Mouse (Mus musculus) hindbrain, embryonic 12.5 days (tissue): ENCODE measurements at regions not wholly inside any gene's neighbourhood (a gene's known extent, or its start where the extent isn't known, plus 50 kb on each side); places are given as distances from the start of the nearest gene placed in this dataset.

Source experiments
- ATAC-seq: fragments of 200-750 bp; cut with Nextera tagmentation; 2 replicates; pipeline ENCODE4 v1.8.0; 2017; ENCODE audit warnings: moderate TSS enrichment; ENCODE audit not compliant: low FRiP score
- H3K27ac ChIP-seq: fragments of 300-500 bp; sonication (generic); 2 replicates; pipeline ENCODE4 v1.5.1; 2016; ENCODE audit warnings: mild to moderate bottlenecking
- H3K27me3 ChIP-seq: fragments of 300-500 bp; sonication (generic); 2 replicates; pipeline ENCODE4 v1.6.1; 2016; ENCODE audit warnings: mild to moderate bottlenecking
- H3K36me3 ChIP-seq: fragments of 300-500 bp; sonication (generic); 2 replicates; pipeline ENCODE4 v1.6.1; 2016; ENCODE audit warnings: mild to moderate bottlenecking
- H3K4me1 ChIP-seq: fragments of 300-500 bp; sonication (generic); 2 replicates; pipeline ENCODE4 v1.6.1; 2016
- H3K4me2 ChIP-seq: fragments of 300-500 bp; sonication (generic); replicated peaks from 2 replicates; pipeline ENCODE4 v1.6.1; 2016; ENCODE audit warnings: mild to moderate bottlenecking
- H3K4me3 ChIP-seq: fragments of 300-500 bp; sonication (generic); 2 replicates; pipeline ENCODE4 v1.5.1; 2016; ENCODE audit warnings: mild to moderate bottlenecking
- H3K9ac ChIP-seq: fragments of 300-500 bp; sonication (generic); 2 replicates; pipeline ENCODE4 v1.6.1; 2016; ENCODE audit warnings: mild to moderate bottlenecking, moderate library complexity
- H3K9me3 ChIP-seq: fragments of 300-500 bp; sonication (generic); replicated peaks from 2 replicates; pipeline ENCODE4 v1.6.1; 2016; ENCODE audit warnings: mild to moderate bottlenecking
- WGBS: fragments of 180-500 bp; shearing (Covaris S2); methylation state at CpG from one replicate; pipeline ENCODE4 v1.1.7; 2016; 5-methylcytosine and 5-hydroxymethylcytosine counted together

DNA sequence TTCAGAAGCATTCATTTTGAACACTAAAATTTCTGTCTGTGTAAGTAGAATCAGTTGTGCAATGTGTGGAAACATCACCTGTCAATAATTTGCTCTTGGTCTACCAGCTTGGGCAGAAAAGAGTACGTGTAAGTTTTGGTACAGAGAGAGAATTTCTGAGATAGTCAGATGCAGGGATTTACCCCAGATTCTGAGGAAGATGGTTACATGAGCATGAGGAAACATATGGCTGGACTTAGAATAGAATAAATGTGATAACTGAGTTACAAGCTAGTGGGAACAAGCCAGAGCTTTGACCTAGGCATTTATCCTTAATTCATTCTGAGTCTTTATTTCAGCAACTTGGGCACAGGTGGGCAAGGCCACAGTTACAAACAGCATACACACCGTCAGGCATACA, 831.8 kb downstream of the Adgrl2 start:
- Histone ChIP-seq H3K27ac (no peak overlapping the region), H3K9ac (no peak overlapping the region), H3K4me1 (no peaks in the 10 kb centered on the region), H3K4me2 (no peak overlapping the region), H3K4me3 (no peak overlapping the region), H3K36me3 (no peaks in the 10 kb centered on the region), H3K27me3 (no peaks in the 10 kb centered on the region), H3K9me3 (no peaks in the 10 kb centered on the region)
- WGBS = 88% methylated on average over 2 of the region's 2 CpGs
- no peak for ATAC-seq

DNA sequence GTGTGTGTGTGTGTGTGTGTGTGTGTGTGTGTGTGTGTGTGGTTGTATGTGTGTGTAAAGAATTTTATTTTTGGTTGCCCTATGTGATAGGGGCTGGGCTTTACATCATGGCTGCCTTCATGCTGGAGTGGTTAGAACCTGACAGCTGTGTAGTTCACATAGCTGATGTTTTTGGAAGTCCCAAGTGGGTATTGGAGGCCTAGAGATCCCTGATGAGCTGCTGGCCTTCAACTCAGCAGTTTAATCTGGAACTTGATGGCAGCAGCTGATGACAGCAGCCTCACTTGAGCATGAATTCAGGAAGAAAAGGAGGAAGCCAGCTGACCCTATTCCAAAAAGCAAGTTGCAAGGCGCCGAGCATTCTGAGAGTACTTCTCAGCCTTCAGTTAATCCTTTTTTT, 846.6 kb downstream of the Adgrl2 start:
- Histone ChIP-seq H3K9ac (no peak overlapping the region), H3K4me3 (no peak overlapping the region), H3K9me3 (no peaks in the 10 kb centered on the region), H3K4me1 (no peaks in the 10 kb centered on the region), H3K36me3 (no peaks in the 10 kb centered on the region), H3K27me3 (no peaks in the 10 kb centered on the region), H3K4me2 (no peak overlapping the region), H3K27ac (no peak overlapping the region)
- WGBS = 79% methylated on average over 2 of the region's 2 CpGs
- ATAC-seq = no peak

DNA sequence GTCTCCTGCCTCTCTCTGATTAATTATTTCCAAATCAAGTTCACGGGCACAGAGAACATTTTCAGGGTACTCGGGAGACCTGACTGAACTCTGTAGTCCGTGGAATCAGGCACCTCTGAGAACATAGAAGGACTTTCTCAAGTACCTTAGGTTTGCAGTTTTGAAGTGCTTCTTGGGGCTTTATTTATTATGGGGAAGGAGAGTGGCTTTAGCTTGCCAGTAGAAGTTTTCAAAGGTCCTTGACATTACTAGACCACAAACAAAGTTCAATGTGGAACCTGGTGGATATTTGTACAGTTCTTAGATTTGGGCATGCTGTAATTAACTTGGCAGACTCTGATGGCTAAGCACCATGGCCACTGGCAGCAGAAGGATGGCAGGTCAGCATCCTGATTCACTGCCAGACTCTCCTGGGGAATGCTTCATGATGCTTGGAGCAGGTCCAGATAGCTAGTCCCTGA, 853.5 kb downstream of the Adgrl2 start:
- Histone ChIP-seq H3K27me3 (no peaks in the 10 kb centered on the region), H3K4me2 (no peak overlapping the region), H3K27ac (no peak overlapping the region), H3K9ac (no peak overlapping the region), H3K9me3 (no peaks in the 10 kb centered on the region), H3K36me3 (no peaks in the 10 kb centered on the region), H3K4me1 (no peaks in the 10 kb centered on the region), H3K4me3 (no peak overlapping the region)
- WGBS = 88% methylated on average over 3 of the region's 3 CpGs
- ATAC-seq = no peak

DNA sequence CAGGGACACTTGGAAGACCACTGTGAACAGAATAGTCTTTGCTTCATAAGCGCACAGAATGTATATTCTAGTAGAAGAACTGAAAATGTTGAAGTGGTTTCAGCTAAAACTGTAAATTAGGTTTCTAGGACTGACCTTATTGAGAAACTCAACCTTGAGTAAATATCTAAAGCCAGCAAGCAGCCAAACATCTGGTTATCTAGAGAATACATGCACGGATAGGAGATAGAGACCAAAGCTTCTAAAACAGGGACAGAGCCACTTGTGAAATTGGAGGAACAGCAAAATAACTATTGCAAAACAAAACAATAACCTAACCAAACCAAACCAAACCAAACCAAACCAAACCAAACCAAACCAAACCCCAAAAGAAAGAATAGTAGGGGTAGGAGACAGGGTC, 855.7 kb downstream of the Adgrl2 start:
- Histone ChIP-seq H3K4me3 (no peak overlapping the region), H3K9ac (no peak overlapping the region), H3K27ac (no peak overlapping the region), H3K36me3 (no peaks in the 10 kb centered on the region), H3K27me3 (no peaks in the 10 kb centered on the region), H3K4me1 (no peaks in the 10 kb centered on the region), H3K4me2 (no peak overlapping the region), H3K9me3 (no peaks in the 10 kb centered on the region)
- WGBS = 91% methylated on average over 2 of the region's 2 CpGs
- ATAC-seq = no peak

DNA sequence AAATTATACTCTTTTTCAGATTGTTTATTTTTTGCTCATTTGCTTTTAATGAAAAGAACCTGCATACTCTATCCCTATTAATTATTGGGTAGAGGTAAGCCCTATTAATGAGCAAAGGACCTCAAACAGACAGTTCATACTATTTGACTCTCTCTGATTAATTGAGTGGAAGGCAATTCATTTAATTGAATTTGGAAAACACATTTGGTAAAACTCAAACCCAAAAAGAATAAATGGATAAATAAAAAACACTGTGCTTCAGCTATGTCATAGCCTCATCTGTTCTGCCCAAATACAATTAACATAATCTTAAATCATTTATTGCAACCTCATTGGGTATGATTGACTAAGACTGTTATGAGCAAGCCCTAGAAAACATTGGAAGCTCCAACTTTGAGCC, 874.8 kb downstream of the Adgrl2 start:
- H3K4me3 ChIP-seq = no peak overlapping the region
- no peak for ATAC-seq

DNA sequence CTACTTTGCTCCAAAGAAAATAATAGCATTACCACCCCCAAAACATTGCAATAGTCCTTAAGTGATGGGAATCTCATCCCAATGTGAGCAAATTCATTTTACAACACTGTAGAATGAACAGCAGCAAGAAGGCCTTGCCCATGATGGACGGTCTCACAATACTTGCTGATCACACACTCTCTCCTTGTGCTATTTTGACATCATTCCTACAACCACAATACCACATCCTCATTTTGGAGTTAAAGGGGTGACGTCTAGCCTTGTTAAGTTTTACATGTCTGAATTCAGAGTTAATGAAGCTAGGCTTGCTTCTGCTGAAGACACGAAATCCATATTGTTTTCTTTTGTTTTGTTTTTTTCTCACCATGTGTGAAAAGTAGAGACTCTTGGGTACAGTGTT, 878.2 kb downstream of the Adgrl2 start:
- no peaks in the 10 kb centered on the region for H3K4me1 ChIP-seq
- WGBS = 82% methylated on average over 3 of the region's 3 CpGs
- no peaks in the 10 kb centered on the region for H3K27me3 ChIP-seq
- no peak overlapping the region for H3K4me2 ChIP-seq
- H3K36me3 ChIP-seq = no peaks in the 10 kb centered on the region
- no peak overlapping the region for H3K27ac ChIP-seq
- no peak overlapping the region for H3K9ac ChIP-seq
- ATAC-seq = no peak
- 0 out of 2 replicates have a peak, but pooled peaks cover 2% of the 10 kb centered on the region for H3K9me3 ChIP-seq
- H3K4me3 ChIP-seq = no peak overlapping the region

More for the DNA sequence above, 874.8 kb downstream of the Adgrl2 start:
- H3K27me3 ChIP-seq = no peaks in the 10 kb centered on the region
- H3K4me1 ChIP-seq = no peaks in the 10 kb centered on the region
- H3K27ac ChIP-seq = no peak overlapping the region
- H3K36me3 ChIP-seq = no peaks in the 10 kb centered on the region
- 0 out of 2 replicates have a peak, but pooled peaks cover 5% of the 10 kb centered on the region for H3K9me3 ChIP-seq
- H3K9ac ChIP-seq = no peak overlapping the region
- H3K4me2 ChIP-seq = no peak overlapping the region

DNA sequence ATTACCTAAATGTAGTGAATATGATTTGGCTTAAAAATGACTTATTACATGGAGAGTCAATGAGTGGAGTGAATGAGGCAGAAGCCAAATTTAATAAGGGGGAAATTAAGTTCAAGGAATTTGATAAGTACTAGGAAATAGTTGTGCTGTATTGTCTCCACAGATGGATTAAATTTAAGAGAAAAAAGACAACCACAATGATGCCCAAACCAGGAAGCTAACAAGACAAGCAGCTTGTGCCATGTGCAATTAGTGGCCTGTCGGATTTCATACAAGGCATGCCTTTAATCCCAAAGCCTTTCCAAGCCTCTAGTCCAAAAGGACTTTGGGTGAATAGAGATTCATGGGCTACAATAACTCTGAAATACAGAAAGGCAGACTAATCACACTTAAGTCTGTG, 883.3 kb downstream of the Adgrl2 start:
- H3K36me3 ChIP-seq = no peaks in the 10 kb centered on the region
- H3K4me3 ChIP-seq = no peak overlapping the region
- no peak for ATAC-seq
- no peak overlapping the region for H3K27ac ChIP-seq
- no peaks in the 10 kb centered on the region for H3K27me3 ChIP-seq
- H3K4me2 ChIP-seq = no peak overlapping the region
- no peaks in the 10 kb centered on the region for H3K4me1 ChIP-seq
- H3K9ac ChIP-seq = no peak overlapping the region
- no peaks in the 10 kb centered on the region for H3K9me3 ChIP-seq
- 86% methylated on average over 1 of the region's 1 CpGs for WGBS

DNA sequence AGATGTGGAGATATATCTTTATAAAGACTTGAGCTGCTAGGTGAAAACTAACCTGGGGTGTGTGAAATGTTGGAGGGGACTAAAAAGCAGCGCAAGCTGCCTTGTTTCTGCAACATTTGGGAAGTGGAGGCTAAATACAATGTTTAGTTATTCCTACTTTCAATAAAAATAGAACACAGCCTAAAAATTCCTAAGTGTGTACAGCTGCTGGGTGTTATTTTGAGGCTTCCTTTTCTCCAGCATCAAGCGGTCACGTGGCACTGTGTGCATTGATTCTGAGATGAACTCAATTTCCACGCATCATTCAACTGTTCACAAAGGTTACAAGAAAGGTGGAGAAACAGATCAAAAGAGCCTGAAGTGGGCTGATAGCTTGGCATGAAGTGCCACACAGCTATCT, 896.4 kb downstream of the Adgrl2 start:
- 86% methylated on average over 4 of the region's 4 CpGs for WGBS
- no peak overlapping the region for H3K4me3 ChIP-seq

DNA sequence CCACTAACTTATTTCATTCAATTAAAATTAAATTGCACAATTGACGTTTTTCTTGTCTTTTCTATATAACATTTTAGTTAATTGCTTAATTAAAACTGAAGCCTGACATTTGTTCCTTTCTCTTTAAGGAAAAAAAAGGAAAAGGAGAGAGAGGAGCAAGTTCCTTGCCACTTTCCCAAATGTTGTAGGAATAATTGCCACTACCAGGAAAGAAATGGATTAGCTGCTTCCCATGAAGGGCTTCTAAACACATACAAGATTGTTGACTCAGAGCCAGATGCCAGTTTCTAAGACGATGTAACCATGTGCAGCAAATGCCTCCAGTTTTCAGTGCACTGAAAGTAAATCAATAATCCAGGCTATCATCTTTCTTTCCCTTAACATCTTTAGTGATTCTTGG, 914.5 kb downstream of the Adgrl2 start:
- no peaks in the 10 kb centered on the region for H3K4me1 ChIP-seq
- no peak overlapping the region for H3K9ac ChIP-seq
- ATAC-seq = no peak
- H3K4me3 ChIP-seq = no peak overlapping the region
- 67% methylated on average over 2 of the region's 2 CpGs for WGBS
- no peaks in the 10 kb centered on the region for H3K27me3 ChIP-seq
- H3K4me2 ChIP-seq = no peak overlapping the region
- H3K9me3 ChIP-seq = no peaks in the 10 kb centered on the region
- no peak overlapping the region for H3K27ac ChIP-seq
- no peaks in the 10 kb centered on the region for H3K36me3 ChIP-seq

More for the DNA sequence above, 896.4 kb downstream of the Adgrl2 start:
- H3K4me2 ChIP-seq = no peak overlapping the region
- H3K27ac ChIP-seq = no peak overlapping the region
- H3K9ac ChIP-seq = no peak overlapping the region
- no peaks in the 10 kb centered on the region for H3K27me3 ChIP-seq
- H3K9me3 ChIP-seq = no peaks in the 10 kb centered on the region
- no peaks in the 10 kb centered on the region for H3K36me3 ChIP-seq
- no peaks in the 10 kb centered on the region for H3K4me1 ChIP-seq
- ATAC-seq = no peak

DNA sequence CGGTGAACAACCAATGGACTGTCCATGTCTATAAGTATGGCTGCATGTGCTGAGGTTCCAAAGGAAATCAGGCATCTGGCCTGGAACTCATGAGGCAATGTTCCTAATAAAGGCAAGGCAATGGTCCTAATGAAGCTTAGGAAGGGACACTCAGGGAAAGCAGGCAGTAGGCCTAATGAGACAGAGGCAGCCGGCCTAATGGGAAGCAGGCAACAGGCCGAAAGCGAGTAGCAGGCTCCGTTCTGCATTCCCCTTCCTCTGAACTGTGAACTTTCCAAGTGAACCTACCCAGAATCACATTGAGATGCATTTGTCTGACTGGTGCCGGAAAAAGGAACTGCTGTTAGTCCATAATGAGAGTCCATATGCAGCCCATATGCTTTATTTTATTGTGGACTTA, 923.7 kb downstream of the Adgrl2 start:
- no peaks in the 10 kb centered on the region for H3K36me3 ChIP-seq
- no peak for ATAC-seq
- H3K4me2 ChIP-seq = no peak overlapping the region
- no peak overlapping the region for H3K9ac ChIP-seq
- no peaks in the 10 kb centered on the region for H3K4me1 ChIP-seq
- 94% methylated on average over 6 of the region's 6 CpGs for WGBS
- no peak overlapping the region for H3K27ac ChIP-seq
- no peaks in the 10 kb centered on the region for H3K9me3 ChIP-seq
- no peak overlapping the region for H3K4me3 ChIP-seq
- H3K27me3 ChIP-seq = no peaks in the 10 kb centered on the region

DNA sequence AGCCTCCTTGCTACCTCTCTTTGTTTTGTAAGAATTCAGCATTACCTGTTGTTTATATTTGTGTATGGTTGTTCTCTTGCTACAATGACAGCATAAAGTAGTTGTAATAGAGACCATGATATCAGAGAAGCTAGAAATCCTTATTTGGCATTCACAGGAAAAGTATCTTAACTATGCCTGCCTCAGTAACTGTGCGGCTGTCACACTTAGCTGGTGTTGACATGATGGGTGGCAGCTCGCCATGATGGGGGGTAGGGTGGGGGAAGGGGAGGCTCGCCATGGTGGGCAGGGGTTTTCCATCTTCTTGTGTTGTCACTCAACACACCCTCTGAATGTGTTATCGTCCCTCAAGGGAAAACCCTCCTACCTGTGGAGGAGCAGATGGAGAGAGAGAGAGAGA, 934.3 kb downstream of the Adgrl2 start:
- Histone ChIP-seq H3K9ac (no peak overlapping the region), H3K9me3 (no peaks in the 10 kb centered on the region), H3K4me2 (no peak overlapping the region), H3K27me3 (no peaks in the 10 kb centered on the region), H3K4me1 (no peaks in the 10 kb centered on the region), H3K4me3 (no peak overlapping the region), H3K36me3 (no peaks in the 10 kb centered on the region), H3K27ac (no peak overlapping the region)
- no peak for ATAC-seq
- 72% methylated on average over 4 of the region's 4 CpGs for WGBS

DNA sequence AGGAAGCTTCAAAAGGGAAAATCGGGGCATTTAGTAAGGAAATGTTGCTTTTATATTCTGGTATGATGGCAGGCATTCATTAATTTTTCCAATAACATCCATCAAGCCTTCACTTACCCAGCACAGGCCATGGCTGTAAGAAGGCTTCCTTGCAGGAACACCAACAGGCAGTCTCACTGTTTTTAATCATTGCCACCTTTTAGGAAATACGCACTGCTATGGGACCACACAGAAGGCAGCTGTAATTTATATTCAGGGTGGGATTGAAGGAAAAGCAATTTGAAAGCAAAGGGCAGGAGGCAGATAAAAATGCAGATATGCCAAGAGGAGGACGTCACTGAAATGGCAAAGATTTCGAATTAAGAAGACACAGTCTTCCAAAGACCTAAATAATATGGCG, 937.8 kb downstream of the Adgrl2 start:
- no peak overlapping the region for H3K9ac ChIP-seq
- 71% methylated on average over 5 of the region's 5 CpGs for whole genome bisulfite sequencing
- H3K27ac ChIP-seq = no peak overlapping the region
- no peak overlapping the region for H3K4me3 ChIP-seq
- H3K36me3 ChIP-seq = no peaks in the 10 kb centered on the region
- H3K9me3 ChIP-seq = no peaks in the 10 kb centered on the region
- H3K4me2 ChIP-seq = no peak overlapping the region
- no peaks in the 10 kb centered on the region for H3K27me3 ChIP-seq
- no peaks in the 10 kb centered on the region for H3K4me1 ChIP-seq
- ATAC-seq = no peak

DNA sequence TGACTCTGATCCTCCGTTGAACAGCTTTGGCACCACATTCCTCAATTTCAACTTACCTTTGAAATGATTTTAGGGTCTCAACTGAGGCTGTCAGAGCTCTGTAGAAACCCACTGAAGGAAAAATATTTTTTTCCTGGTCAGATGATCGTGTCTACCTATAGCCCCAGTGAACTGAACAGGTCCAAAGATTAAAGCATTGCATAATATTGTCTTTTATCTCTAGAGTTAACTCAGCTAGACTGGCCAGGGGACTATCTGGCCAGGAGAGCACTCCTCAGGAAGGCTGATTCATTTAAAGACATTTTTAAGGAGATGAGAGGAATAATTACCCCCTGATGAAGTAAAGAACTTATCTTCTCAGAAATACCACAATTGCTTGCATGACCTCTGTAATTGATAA, 942.1 kb downstream of the Adgrl2 start:
- Histone ChIP-seq H3K4me3 (no peak overlapping the region), H3K9me3 (no peaks in the 10 kb centered on the region), H3K4me1 (no peaks in the 10 kb centered on the region), H3K9ac (no peak overlapping the region), H3K4me2 (no peak overlapping the region), H3K27me3 (no peaks in the 10 kb centered on the region), H3K36me3 (no peaks in the 10 kb centered on the region), H3K27ac (no peak overlapping the region)
- ATAC-seq = no peak
- WGBS = 79% methylated on average over 2 of the region's 2 CpGs

DNA sequence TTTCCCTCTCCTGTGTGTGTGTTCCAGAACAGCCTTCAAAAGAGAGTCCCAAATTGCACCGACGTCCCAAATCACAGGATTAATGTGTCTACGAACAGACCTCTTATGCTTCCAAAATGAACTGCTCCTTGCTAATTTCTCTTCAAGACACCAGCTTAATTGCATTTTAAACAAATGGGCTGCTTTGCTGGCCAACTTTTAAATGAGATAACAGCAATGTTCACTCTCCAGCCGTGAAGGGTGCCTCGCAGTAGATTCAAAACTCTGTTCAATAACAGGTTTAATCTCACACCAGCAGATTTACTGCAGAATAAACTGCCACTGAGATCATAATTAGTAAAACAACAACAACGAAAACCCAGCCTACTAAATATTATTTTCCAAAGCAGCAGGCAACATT, 957.8 kb downstream of the Adgrl2 start:
- Histone ChIP-seq H3K4me2 (no peak overlapping the region), H3K4me3 (no peak overlapping the region), H3K4me1 (no peaks in the 10 kb centered on the region), H3K9ac (no peak overlapping the region), H3K27ac (no peak overlapping the region), H3K27me3 (no peaks in the 10 kb centered on the region), H3K36me3 (no peaks in the 10 kb centered on the region), H3K9me3 (no peaks in the 10 kb centered on the region)
- 85% methylated on average over 6 of the region's 6 CpGs for WGBS
- no peak for ATAC-seq
